Mouse (Mus musculus) naive thymus-derived CD4-positive, alpha-beta T cell, adult 2 months (primary cell): ENCODE results near the gene Olfr862.

Source experiments
- DNase-seq: peaks from one replicate; pipeline ENCODE4 v3.0.0-alpha.2; 2011; ENCODE audit warnings: low read depth

Olfr862 gene

DNA sequence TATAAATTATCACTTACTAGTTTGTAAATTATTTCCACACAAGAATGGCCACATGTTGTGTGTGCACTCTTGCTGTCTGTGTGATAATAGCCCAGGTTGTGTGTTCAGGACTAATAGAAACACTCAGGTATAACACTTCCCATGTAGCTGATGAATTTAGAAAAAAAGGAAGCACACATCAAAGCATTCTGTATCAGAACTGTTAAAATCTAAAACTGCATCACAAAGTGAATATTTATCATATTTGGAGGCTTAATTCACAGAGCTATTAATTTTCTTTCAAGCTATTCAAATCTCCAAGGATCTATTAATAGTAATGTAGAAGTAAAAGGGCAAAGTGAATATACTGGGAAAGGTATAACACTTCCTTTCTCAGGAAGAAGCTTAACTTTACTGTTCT is at the start of gene Olfr862:
Gene Olfr862 (minus strand): TSS at position 101 of the 400 bp plus-strand sequence.
- no peak for DNase-seq

GRCm38 (mm10) chr9:19916565-19916964 is 28.8 kb upstream of the Olfr862 start, which contains the start of gene Olfr77:
TSS of gene Olfr77 (plus strand) at chr9:19916865.
- no peak for DNase-seq

DNA sequence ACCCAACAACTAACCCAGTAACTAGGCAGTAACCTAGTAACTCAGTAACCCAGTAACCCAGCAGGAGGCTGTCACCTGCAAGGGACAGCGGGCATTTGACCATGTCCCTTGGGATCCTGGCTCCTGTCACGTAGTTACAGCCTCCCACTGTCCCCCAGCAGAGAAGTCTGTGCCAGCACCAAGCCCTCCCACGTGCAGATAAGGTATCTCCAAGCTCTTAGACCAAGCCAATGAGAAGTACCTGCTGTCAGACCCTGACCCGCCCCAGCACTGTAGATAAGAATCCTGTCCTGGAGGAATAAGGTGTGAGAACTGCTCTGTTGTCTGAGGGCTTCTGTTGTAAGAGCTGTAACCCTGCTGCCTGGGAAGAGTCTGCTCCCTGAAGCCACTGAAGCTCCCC is 23.4 kb upstream of the Olfr862 start:
- DNase-seq: no peak

- no peak for DNase-seq
These were observed 38.2 kb downstream of the Olfr862 start, which contains the start of gene Olfr860 for GRCm38 (mm10) chr9:19849647-19850046. TSS of gene Olfr860 (minus strand) at chr9:19849747.
